Comparison of ENCODE assay signal across 8 mouse cellular contexts in the genomic region with DNA sequence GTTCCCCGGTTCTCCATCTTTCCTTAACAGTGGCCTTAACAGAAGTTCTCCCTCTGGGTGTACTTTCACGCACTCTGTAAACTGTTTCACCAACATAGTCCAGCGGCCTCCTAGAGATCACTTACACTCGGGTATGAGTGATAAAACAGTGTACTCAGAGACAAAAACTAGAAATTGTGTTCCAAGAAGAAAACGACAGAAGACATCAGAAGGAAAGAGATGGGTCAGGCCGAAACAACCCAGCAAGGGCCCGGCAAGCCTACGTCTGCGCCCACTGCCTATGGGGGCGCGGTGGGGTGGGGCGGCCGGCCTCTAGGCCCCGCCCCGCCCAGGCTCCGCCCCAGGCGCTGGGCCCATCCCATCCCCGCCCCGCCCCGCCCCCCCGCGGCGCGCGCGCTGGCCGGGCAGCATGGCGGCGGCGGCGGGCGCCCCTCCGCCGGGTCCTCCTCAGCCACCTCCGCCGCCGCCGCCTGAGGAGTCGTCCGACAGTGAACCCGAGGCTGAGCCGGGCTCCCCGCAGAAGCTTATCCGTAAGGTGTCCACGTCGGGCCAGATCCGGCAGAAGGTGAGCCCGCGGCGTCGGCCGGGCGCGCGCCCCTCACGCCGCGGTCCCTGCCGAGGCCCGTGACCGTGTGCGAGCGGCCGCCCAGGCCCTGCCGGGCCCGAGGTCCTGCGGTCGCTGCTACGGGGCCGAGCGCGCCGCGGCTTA. TPM values are rescaled to one million over a fixed set of nuclear protein-coding genes. Genes with fewer than 3 reads are reported as not detected.
DNase-seq lines count a peak whose midpoint lies in the region; ATAC-seq and TF ChIP-seq lines count a peak whose summit lies in the region.

A gene (plus strand): TSS at position 396 of the 709 bp plus-strand sequence.

- peak; percentile 31 for TF ChIP-seq POLR2A in small intestine, adult 2 months (IDR thresholded peaks at IDR 0.05; ENCODE audit: low read depth, low read length)

- peak; percentile 76 for DNase-seq in 3134 (ENCODE audit: extremely low read depth, insufficient read length, low spot score)
- peak; percentile 25 for DNase-seq in adrenal gland, adult 8-10 months
- DNase-seq in embryo, embryonic 11 days: peak; percentile 94
- no peak for DNase-seq in gonadal fat pad, adult 2 months (ENCODE audit: low read depth)
- peak; percentile 85 for DNase-seq in limb, embryonic 11.5 days (ENCODE audit: low spot score)

- no peak for TF ChIP-seq CTCF in small intestine, adult 2 months (IDR thresholded peaks at IDR 0.05; ENCODE audit: extremely low read depth, insufficient read length, insufficient replicate concordance, low read depth, low read length)

- peak within 1 kb of the TSS; percentile 71 for H3K27ac ChIP-seq in intestine, embryonic 16.5 days (ENCODE audit: low read length)
- peak within 1 kb of the TSS; percentile 30; the same call in 1 of the 2 replicates for H3K27ac ChIP-seq in limb, embryonic 11.5 days (replicated peaks; ENCODE audit: low read depth, low read length)
- H3K27ac ChIP-seq in midbrain, embryonic 12.5 days (replicated peaks): peak within 1 kb of the TSS; percentile 74
- peak within 1 kb of the TSS; percentile 64 for H3K27ac ChIP-seq in small intestine, adult 2 months (ENCODE audit: insufficient read depth, low read depth, low read length)

- H3K27me3 ChIP-seq in intestine, embryonic 16.5 days (replicated peaks; ENCODE audit: control insufficient read depth, insufficient read depth, low read length): no peaks in the 10 kb centered on the region
- no peaks in the 10 kb centered on the region for H3K27me3 ChIP-seq in limb, embryonic 11.5 days (ENCODE audit: control insufficient read depth, insufficient read depth, low read length)
- H3K27me3 ChIP-seq in midbrain, embryonic 12.5 days: no peaks in the 10 kb centered on the region
- H3K27me3 ChIP-seq in small intestine, adult 2 months (ENCODE audit: control insufficient read depth, insufficient read depth, low read length): no peaks in the 10 kb centered on the region

- H3K4me2 ChIP-seq in intestine, embryonic 16.5 days (ENCODE audit: low read depth, low read length): peak within 1 kb of the TSS; percentile 81
- H3K4me2 ChIP-seq in limb, embryonic 11.5 days (ENCODE audit: low read depth, severe bottlenecking): peak within 1 kb of the TSS; percentile 89
- peak within 1 kb of the TSS; percentile 94 for H3K4me2 ChIP-seq in midbrain, embryonic 12.5 days (replicated peaks)

- no peaks in the 10 kb centered on the region for H3K36me3 ChIP-seq in intestine, embryonic 16.5 days (ENCODE audit: control insufficient read depth, insufficient read depth, low read length)
- H3K36me3 ChIP-seq in limb, embryonic 11.5 days (ENCODE audit: control insufficient read depth, insufficient read depth, low read length): no peaks in the 10 kb centered on the region
- H3K36me3 ChIP-seq in midbrain, embryonic 12.5 days: no peaks in the 10 kb centered on the region
- H3K36me3 ChIP-seq in small intestine, adult 2 months (ENCODE audit: control insufficient read depth, insufficient read depth, low read length): no peaks in the 10 kb centered on the region

- peak; percentile 95 for ATAC-seq in intestine, embryonic 16.5 days
- ATAC-seq in limb, embryonic 11.5 days (ENCODE audit: insufficient number of reproducible peaks, low FRiP score, low TSS enrichment, low read depth): peak; percentile 92
- peak; percentile 95 for ATAC-seq in midbrain, embryonic 12.5 days (ENCODE audit: low FRiP score, low read depth)

- peaks cover 38% of the 10 kb centered on the region for H3K4me1 ChIP-seq in intestine, embryonic 16.5 days (ENCODE audit: control insufficient read depth, insufficient read depth, low read length)
- H3K4me1 ChIP-seq in limb, embryonic 11.5 days (ENCODE audit: control insufficient read depth, insufficient read depth, low read length): peaks cover 15% of the 10 kb centered on the region
- H3K4me1 ChIP-seq in midbrain, embryonic 12.5 days: peaks cover 23% of the 10 kb centered on the region
- H3K4me1 ChIP-seq in small intestine, adult 2 months (ENCODE audit: control insufficient read depth, insufficient read depth, insufficient read length, low read length): peaks cover 9% of the 10 kb centered on the region; the same call in 1 of the 2 replicates

- H3K9me3 ChIP-seq in intestine, embryonic 16.5 days (ENCODE audit: control insufficient read depth, low read length): no peaks in the 10 kb centered on the region
- no peaks in the 10 kb centered on the region for H3K9me3 ChIP-seq in limb, embryonic 11.5 days (ENCODE audit: control insufficient read depth, low read length)
- no peaks in the 10 kb centered on the region for H3K9me3 ChIP-seq in midbrain, embryonic 12.5 days

- peak within 1 kb of the TSS; percentile 95 for H3K4me3 ChIP-seq in intestine, embryonic 16.5 days (ENCODE audit: low read length)
- H3K4me3 ChIP-seq in limb, embryonic 11.5 days (ENCODE audit: low read depth, low read length): peak within 1 kb of the TSS; percentile 92
- H3K4me3 ChIP-seq in midbrain, embryonic 12.5 days: peak within 1 kb of the TSS; percentile 78
- H3K4me3 ChIP-seq in small intestine, adult 2 months (ENCODE audit: low read depth, low read length): peak within 1 kb of the TSS; percentile 88

- WGBS in intestine, embryonic 16.5 days: under 1% methylated on average over 66 of the region's 74 CpGs
- 2% methylated on average over 43 of the region's 74 CpGs for WGBS in limb, embryonic 11.5 days
- WGBS in midbrain, embryonic 12.5 days: under 1% methylated on average over 49 of the region's 74 CpGs
- under 1% methylated on average over 62 of the region's 74 CpGs for WGBS in small intestine, adult 2 months

- peak within 1 kb of the TSS; percentile 95 for H3K9ac ChIP-seq in intestine, embryonic 16.5 days (ENCODE audit: low read depth, low read length)
- peak within 1 kb of the TSS; percentile 96 for H3K9ac ChIP-seq in limb, embryonic 11.5 days (ENCODE audit: low read length)
- peak within 1 kb of the TSS; percentile 95 for H3K9ac ChIP-seq in midbrain, embryonic 12.5 days (replicated peaks)

RNA-seq across cellular contexts. Expression of the gene that starts here (rescaled TPM):
- total RNA-seq in adrenal gland, adult 8-10 months (2022): 10 to 100 TPM; 38.9 to 56.4 (median 54.5) TPM
- polyA plus RNA-seq in gonadal fat pad, adult 2 months (2012; rRNA removed): 44.3 and 47.5 TPM in 2 replicates
- polyA plus RNA-seq in intestine, embryonic 16.5 days (2015; fragmentation: Nextera tagmentation; extraction: Ambion mirVana): 24.0 and 26.9 TPM in 2 replicates
- 37.5 and 39.1 TPM in 2 replicates for polyA plus RNA-seq in limb, embryonic 11.5 days (2014; fragmentation: Nextera tagmentation; extraction: Ambion mirVana)
- 39.2 and 41.7 TPM in 2 replicates for polyA plus RNA-seq in midbrain, embryonic 12.5 days (2016; fragmentation: Nextera tagmentation; extraction: Ambion mirVana)
- 21.5 and 47.1 TPM in 2 replicates for polyA plus RNA-seq in small intestine, adult 2 months (2012; rRNA removed)
